Mouse (Mus musculus) ES-E14 (cell line): Measurements from ENCODE around the gene Tbc1d30.

Experiments
- MAFK ChIP-seq: IDR thresholded peaks from 2 replicates; pipeline ENCODE4 v1.6.1; 2014; ENCODE audit warnings: mild to moderate bottlenecking, low read depth, low read length, inconsistent platforms; ENCODE audit not compliant: insufficient read depth
- ZC3H11A ChIP-seq: IDR thresholded peaks from 2 replicates; pipeline ENCODE4 v1.6.1; 2012; ENCODE audit warnings: low read depth, mild to moderate bottlenecking, inconsistent platforms, low read length, borderline replicate concordance

- no peak for TF ChIP-seq ZC3H11A
- no peak for TF ChIP-seq MAFK
Measured at GRCm38 (mm10) chr10:121329586-121329985, 21.5 kb downstream of the Tbc1d30 start.
